In genomic region chr13:108151782-108152181, GRCm38 (mm10) we compare ENCODE assay signal across 9 mouse cellular contexts. TPM values are rescaled to one million over a fixed set of nuclear protein-coding genes. Genes with fewer than 3 reads are reported as not detected.
DNase-seq lines count a peak whose midpoint lies in the region; TF ChIP-seq lines count a peak whose summit lies in the region.
"Had no signal": no experiment of that assay in that cellular context is flagged by ENCODE, and none has a peak within 500 bp of the region (broad histone marks: within the 10 kb centered on the region; RNA-seq: fewer than 3 reads in every experiment).

No protein-coding gene starts in this region.

- TF ChIP-seq CTCF in lung, adult 2 months (IDR thresholded peaks at IDR 0.05; ENCODE audit: insufficient read depth, low read length): peak; percentile 33; the same call in 1 of the 2 replicates
- peak; percentile 45 for TF ChIP-seq CTCF in bone marrow, adult 2 months (IDR thresholded peaks at IDR 0.05; ENCODE audit: control insufficient read depth, insufficient read depth, low read length)

- DNase-seq in cerebellum, postnatal 14 days: peak; percentile 32 to 41
- DNase-seq in cerebellum, adult 9-10 months: no peak
- no peak for DNase-seq in lung, adult 2 months
- DNase-seq in lung, adult 18-20 months: no peak
- DNase-seq in mesoderm, embryonic 11.5 days (ENCODE audit: low read depth, low spot score): peak; percentile 36
- no peak for DNase-seq in cerebellum, adult 9-11 months
- DNase-seq in left cerebral cortex, adult 11 months (ENCODE audit: low spot score): no peak

- no peak overlapping the region for H3K4me3 ChIP-seq in lung, adult 2 months (replicated peaks; ENCODE audit: extremely low read depth, low read depth, low read length)
- no peak overlapping the region for H3K4me3 ChIP-seq in bone marrow, adult 2 months (replicated peaks; ENCODE audit: control insufficient read depth, low read depth, low read length)
- H3K4me3 ChIP-seq: myocyte had no signal

- TF ChIP-seq POLR2A in lung, adult 2 months (IDR thresholded peaks at IDR 0.05; ENCODE audit: borderline replicate concordance, extremely low read depth, low read depth, low read length): no peak
- TF ChIP-seq POLR2A in bone marrow, adult 2 months (IDR thresholded peaks at IDR 0.05; ENCODE audit: borderline replicate concordance, control insufficient read depth, low read depth, low read length): no peak

- no peaks in the 10 kb centered on the region for H3K4me1 ChIP-seq in lung, adult 2 months (ENCODE audit: control insufficient read depth, insufficient read depth, low read length)
- no peaks in the 10 kb centered on the region for H3K4me1 ChIP-seq in bone marrow, adult 2 months (ENCODE audit: control insufficient read depth, insufficient read depth, low read length)

- H3K27ac ChIP-seq in bone marrow, adult 2 months (ENCODE audit: control insufficient read depth, insufficient read depth, low read depth, low read length, poor library complexity): no peak overlapping the region

RNA-seq across cellular contexts. Expression of gene Ndufaf2, which starts 6.6 kb away (rescaled TPM):
- polyA plus RNA-seq in lung, adult 2 months (2012; rRNA removed): 3.6 and 7.1 TPM in 2 replicates
- polyA plus RNA-seq in bone marrow, adult 2 months (2011; ENCODE audit: insufficient read depth, insufficient read length, low replicate concordance, missing spikeins): 15.9 and 20.7 TPM in 2 replicates

RNA-seq across cellular contexts. Expression of gene Ercc8, which starts 6.7 kb away (rescaled TPM):
- 5.6 and 8.6 TPM in 2 replicates for polyA plus RNA-seq in lung, adult 2 months (2012; rRNA removed)
- polyA plus RNA-seq in bone marrow, adult 2 months (2011; ENCODE audit: insufficient read depth, insufficient read length, low replicate concordance, missing spikeins): 2.7 and 2.9 TPM in 2 replicates

Comparison
In these comparisons a context has a peak if more than half of its experiments do, and no peak if none do; other contexts are left out.
1. DNase-seq: peak in cerebellum, postnatal 14 days (2 of 2) and mesoderm, embryonic 11.5 days (single experiment); none in cerebellum, adult 9-10 months (single experiment), lung, adult 2 months (single experiment), lung, adult 18-20 months (0 of 2), cerebellum, adult 9-11 months (single experiment) and left cerebral cortex, adult 11 months (single experiment).